Mouse (Mus musculus) stomach, postnatal 0 days (tissue): ENCODE measurements around the gene Slc39a9.
A peak's percentile ranks its signal among the peaks of the same experiment; 100 is the strongest.

Source experiments
- CTCF ChIP-seq: IDR thresholded peaks from 2 replicates; pipeline ENCODE4 v1.5.1; 2016; ENCODE audit warnings: antibody characterized with exemption, low read depth, mild to moderate bottlenecking, moderate library complexity
- EP300 ChIP-seq: optimal IDR thresholded peaks from 2 replicates; pipeline ENCODE3; 2016; ENCODE audit warnings: antibody characterized with exemption

- TF ChIP-seq CTCF: peak; percentile 90
- TF ChIP-seq EP300: no peak
Observed at GRCm38 (mm10) chr12:80730567-80730966, 86.9 kb downstream of the Slc39a9 start.
